Mouse (Mus musculus): ENCODE data around the gene Mageh1. TPM values are rescaled to one million over a fixed set of nuclear protein-coding genes. Genes with fewer than 3 reads are reported as not detected.

Mageh1 gene
- polyA plus RNA-seq, 1 experiment from 2014 or later = 28.0 TPM

Other genes starting within 250 kb of the Mageh1 start
- 0.39 and 0.66 TPM in 2 replicates for gene Usp51, start 31.1 kb downstream of the Mageh1 start, polyA plus RNA-seq (2015; fragmentation: Nextera tagmentation; extraction: Ambion mirVana)
- not detected in 2 replicates for gene Foxr2, start 81.2 kb upstream of the Mageh1 start, polyA plus RNA-seq (2015; fragmentation: Nextera tagmentation; extraction: Ambion mirVana)
- 1.1 and 1.6 TPM in 2 replicates for gene Rragb, start 102.4 kb upstream of the Mageh1 start, polyA plus RNA-seq (2015; fragmentation: Nextera tagmentation; extraction: Ambion mirVana)
- gene Klf8, start 199.9 kb upstream of the Mageh1 start, polyA plus RNA-seq (2015; fragmentation: Nextera tagmentation; extraction: Ambion mirVana) = 0.62 and 0.67 TPM in 2 replicates

Measured in heart, embryonic 15.5 days (tissue).